Mouse (Mus musculus): Measurements from ENCODE around the gene AL732309.1.

GRCm38 (mm10) chr2:25217666-25218065, 29.0 kb downstream of the AL732309.1 start:
- TF ChIP-seq CTCF (IDR thresholded peaks at IDR 0.05; ENCODE audit: low read depth) = no peak
- TF ChIP-seq EP300 (IDR thresholded peaks at IDR 0.05; ENCODE audit: low read depth) = no peak
